Mouse (Mus musculus): ENCODE data around the gene Bace1. TPM values are rescaled to one million over a fixed set of nuclear protein-coding genes. Genes with fewer than 3 reads are reported as not detected.
A peak's percentile ranks its signal among the peaks of the same experiment; 100 is the strongest.

Gene Bace1
- polyA plus RNA-seq, 1 experiment = 60.0 TPM

DNA sequence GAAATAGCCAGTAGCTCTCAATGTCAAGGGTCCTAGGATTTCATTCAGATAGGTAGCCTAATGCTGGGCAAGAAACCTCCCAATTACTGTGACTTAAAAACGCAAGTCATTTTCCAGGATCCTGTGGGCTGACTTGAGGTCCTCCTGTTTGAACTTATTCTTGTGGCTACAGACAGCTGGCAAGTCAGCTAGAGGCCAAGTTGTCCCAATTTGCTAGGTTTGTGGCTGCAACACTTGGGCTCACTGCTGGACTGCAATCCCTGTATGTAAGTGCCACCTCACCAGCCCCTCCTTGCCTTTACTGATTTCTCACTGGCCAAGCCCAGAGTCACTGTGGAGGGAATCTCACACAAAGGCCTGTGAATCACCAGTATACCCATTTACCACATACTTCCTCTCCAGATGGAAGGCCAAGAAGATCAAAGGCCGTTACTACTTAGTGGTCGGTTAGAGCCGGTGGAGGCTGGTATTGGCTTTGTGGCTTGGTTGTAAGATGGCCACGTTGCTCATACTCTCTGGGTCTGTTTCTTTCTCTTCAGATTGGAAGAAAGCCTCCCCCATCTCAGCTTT, 8.6 kb downstream of the Bace1 start:
- no peak for TF ChIP-seq CTCF (IDR thresholded peaks at IDR 0.05; ENCODE audit: borderline replicate concordance, insufficient read depth, low read length)
- TF ChIP-seq POLR2A (IDR thresholded peaks at IDR 0.05; ENCODE audit: low read depth, low read length) = no peak
- H3K4me3 ChIP-seq (ENCODE audit: insufficient read depth, low read length) = no peak overlapping the region
- H3K27ac ChIP-seq (ENCODE audit: insufficient read depth, low read length) = peak overlapping the region; percentile 57
- peaks cover 23% of the 10 kb centered on the region for H3K4me1 ChIP-seq (ENCODE audit: control insufficient read depth, insufficient read depth, low read length)

DNA sequence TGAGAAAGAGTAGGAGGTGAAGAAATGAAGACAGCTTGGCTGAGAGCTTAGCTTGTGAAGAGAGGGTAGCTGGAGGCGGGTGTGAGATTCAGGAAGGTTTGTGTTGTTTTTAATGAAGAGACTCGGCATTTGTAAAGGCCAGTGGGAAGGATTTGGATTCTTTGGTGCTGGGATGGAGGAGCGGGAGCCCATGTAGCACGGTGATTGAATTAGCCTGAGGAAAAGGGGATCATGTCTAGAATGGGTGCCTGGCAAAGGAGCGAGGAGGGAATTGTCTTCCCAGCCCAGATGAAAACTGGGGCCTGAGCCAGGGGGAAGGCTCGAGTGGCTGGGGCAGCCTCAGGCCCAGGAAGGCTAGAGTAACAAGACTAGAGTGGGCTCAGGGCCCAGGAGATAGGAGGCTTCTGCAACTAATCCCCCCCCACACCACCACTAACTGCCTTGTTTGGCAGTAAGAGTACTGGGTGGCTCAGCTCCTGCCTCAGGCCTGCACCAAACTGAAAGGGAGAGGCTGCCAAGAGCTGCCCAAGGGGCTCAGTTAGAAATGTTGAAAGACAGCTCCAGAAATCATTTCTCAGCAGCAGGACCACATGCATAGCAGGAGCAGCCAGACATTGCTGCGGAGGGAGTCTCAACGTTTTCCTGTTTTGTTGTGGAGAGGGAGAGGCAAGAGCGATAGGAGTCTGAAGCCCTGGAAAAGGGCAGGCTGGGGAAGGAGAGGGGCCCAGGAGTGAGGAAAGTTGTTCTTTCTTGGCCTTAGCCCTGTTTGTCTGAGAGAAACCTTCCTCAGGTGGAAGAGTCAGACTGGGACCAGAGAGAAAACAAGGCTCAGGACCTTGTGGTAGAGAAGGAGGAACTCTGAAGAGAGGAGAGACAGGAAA, 11.4 kb downstream of the Bace1 start:
- peak overlapping the region; percentile 69 for H3K27ac ChIP-seq (ENCODE audit: insufficient read depth, low read length)
- H3K4me3 ChIP-seq (ENCODE audit: insufficient read depth, low read length) = no peak overlapping the region
- H3K4me1 ChIP-seq (ENCODE audit: control insufficient read depth, insufficient read depth, low read length) = peaks cover 20% of the 10 kb centered on the region
- TF ChIP-seq POLR2A (IDR thresholded peaks at IDR 0.05; ENCODE audit: low read depth, low read length) = no peak
- no peak for TF ChIP-seq CTCF (IDR thresholded peaks at IDR 0.05; ENCODE audit: borderline replicate concordance, insufficient read depth, low read length)

DNA sequence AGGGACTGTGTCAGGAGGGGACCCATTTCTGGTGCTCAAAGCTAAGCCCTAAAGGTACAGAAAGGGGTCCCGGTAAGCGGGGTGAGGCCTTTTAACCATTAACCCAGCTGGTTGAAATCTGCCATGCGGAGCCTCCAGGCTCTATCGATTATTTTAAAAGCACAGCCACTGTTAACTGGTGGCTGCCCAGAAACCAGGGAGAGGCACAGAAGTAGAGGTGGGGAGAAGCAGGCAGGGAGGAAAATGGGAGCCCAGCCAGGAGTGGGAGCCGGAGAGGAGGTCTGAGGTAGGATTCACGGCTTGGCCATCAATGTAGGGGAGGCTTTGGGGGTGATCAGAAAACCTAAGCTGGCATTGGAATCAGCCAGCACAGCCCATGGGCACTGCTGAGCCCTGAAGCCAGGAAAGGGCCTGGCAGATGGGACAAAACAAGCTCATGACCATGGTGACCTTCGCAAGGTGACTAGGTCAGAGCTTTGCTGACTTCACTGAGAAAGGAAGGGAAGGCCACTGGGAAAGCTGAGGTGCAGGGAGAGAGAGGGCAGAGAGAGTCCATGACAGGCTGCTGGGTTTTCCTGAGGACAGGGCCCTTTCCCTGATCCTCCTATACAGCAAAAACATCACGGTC, 12.3 kb downstream of the Bace1 start:
- no peak for TF ChIP-seq POLR2A (IDR thresholded peaks at IDR 0.05; ENCODE audit: low read depth, low read length)
- no peak for TF ChIP-seq CTCF (IDR thresholded peaks at IDR 0.05; ENCODE audit: borderline replicate concordance, insufficient read depth, low read length)
- H3K4me1 ChIP-seq (ENCODE audit: control insufficient read depth, insufficient read depth, low read length) = peaks cover 14% of the 10 kb centered on the region
- no peak overlapping the region for H3K4me3 ChIP-seq (ENCODE audit: insufficient read depth, low read length)
- H3K27ac ChIP-seq (ENCODE audit: insufficient read depth, low read length) = peak overlapping the region; percentile 69; the same call in 1 of the 2 replicates

- TF ChIP-seq CTCF (IDR thresholded peaks at IDR 0.05; ENCODE audit: borderline replicate concordance, insufficient read depth, low read length) (no peak), POLR2A (IDR thresholded peaks at IDR 0.05; ENCODE audit: low read depth, low read length) (no peak)
- Histone ChIP-seq H3K4me1 (ENCODE audit: control insufficient read depth, insufficient read depth, low read length) (peaks cover 10% of the 10 kb centered on the region), H3K4me3 (ENCODE audit: insufficient read depth, low read length) (no peak overlapping the region), H3K27ac (ENCODE audit: insufficient read depth, low read length) (no peak overlapping the region)
Observed at GRCm38 (mm10) chr9:45851330-45851729, 12.9 kb downstream of the Bace1 start.

- H3K4me1 ChIP-seq (ENCODE audit: control insufficient read depth, insufficient read depth, low read length) = peaks cover 6% of the 10 kb centered on the region
- no peak overlapping the region for H3K27ac ChIP-seq (ENCODE audit: insufficient read depth, low read length)
- no peak overlapping the region for H3K4me3 ChIP-seq (ENCODE audit: insufficient read depth, low read length)
- TF ChIP-seq POLR2A (IDR thresholded peaks at IDR 0.05; ENCODE audit: low read depth, low read length) = no peak
- no peak for TF ChIP-seq CTCF (IDR thresholded peaks at IDR 0.05; ENCODE audit: borderline replicate concordance, insufficient read depth, low read length)
Observed at GRCm38 (mm10) chr9:45851776-45852175, 13.4 kb downstream of the Bace1 start.

GRCm38 (mm10) chr9:45853695-45854094, 15.3 kb downstream of the Bace1 start:
- H3K4me1 ChIP-seq (ENCODE audit: control insufficient read depth, insufficient read depth, low read length) = peaks cover 4% of the 10 kb centered on the region
- H3K4me3 ChIP-seq (ENCODE audit: insufficient read depth, low read length) = no peak overlapping the region
- H3K27ac ChIP-seq (ENCODE audit: insufficient read depth, low read length) = no peak overlapping the region
- TF ChIP-seq CTCF (IDR thresholded peaks at IDR 0.05; ENCODE audit: borderline replicate concordance, insufficient read depth, low read length) = no peak

DNA sequence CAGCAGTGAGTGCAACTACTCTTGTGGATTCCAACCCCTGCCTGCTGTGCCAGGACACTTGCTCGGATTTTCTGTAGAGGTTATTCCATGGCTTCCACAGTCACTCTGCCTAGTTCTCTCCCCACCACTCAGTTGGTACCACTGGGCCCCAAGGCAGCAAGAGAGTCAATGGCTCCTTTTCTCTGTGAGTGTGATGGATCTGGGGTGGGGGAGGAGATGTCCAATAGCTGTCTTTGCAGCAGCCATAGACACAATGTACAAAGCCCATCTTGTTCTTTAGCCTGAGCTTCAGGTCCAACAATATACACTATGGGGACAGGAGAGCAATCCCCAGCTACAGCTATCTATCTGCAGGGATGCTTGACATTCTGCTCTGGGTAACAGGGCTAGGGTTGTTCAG, 15.8 kb downstream of the Bace1 start:
- Histone ChIP-seq H3K4me1 (ENCODE audit: control insufficient read depth, insufficient read depth, low read length) (peaks cover 2% of the 10 kb centered on the region), H3K27ac (ENCODE audit: insufficient read depth, low read length) (no peak overlapping the region), H3K4me3 (ENCODE audit: insufficient read depth, low read length) (no peak overlapping the region)
- no peak for TF ChIP-seq POLR2A (IDR thresholded peaks at IDR 0.05; ENCODE audit: low read depth, low read length)

- TF ChIP-seq POLR2A (IDR thresholded peaks at IDR 0.05; ENCODE audit: low read depth, low read length) = no peak
- no peak for TF ChIP-seq CTCF (IDR thresholded peaks at IDR 0.05; ENCODE audit: borderline replicate concordance, insufficient read depth, low read length)
- H3K4me3 ChIP-seq (ENCODE audit: insufficient read depth, low read length) = no peak overlapping the region
- H3K27ac ChIP-seq (ENCODE audit: insufficient read depth, low read length) = no peak overlapping the region
- no peaks in the 10 kb centered on the region for H3K4me1 ChIP-seq (ENCODE audit: control insufficient read depth, insufficient read depth, low read length)
Observed at GRCm38 (mm10) chr9:45859364-45859763, 21.0 kb downstream of the Bace1 start.

DNA sequence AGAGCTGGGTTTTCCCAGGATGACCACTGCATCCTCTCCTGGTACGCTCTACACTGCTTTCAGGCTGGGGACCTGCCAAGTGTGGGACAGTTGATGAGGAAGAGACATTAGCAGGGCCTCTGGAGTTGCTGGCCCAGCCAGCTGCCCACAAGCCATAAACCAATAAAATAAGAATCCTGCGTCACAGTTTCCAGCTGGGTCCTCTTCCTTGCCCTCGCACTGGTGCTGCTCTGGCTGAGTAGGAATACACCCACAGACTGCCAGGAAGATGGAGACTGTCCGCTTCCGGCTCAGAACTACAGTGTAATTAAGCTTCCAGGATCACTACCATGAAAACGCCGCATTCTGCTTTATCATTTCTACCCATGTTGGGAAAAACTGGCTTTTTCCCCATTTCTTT, 23.4 kb downstream of the Bace1 start:
- TF ChIP-seq CTCF (IDR thresholded peaks at IDR 0.05; ENCODE audit: borderline replicate concordance, insufficient read depth, low read length) (no peak), POLR2A (IDR thresholded peaks at IDR 0.05; ENCODE audit: low read depth, low read length) (no peak)
- Histone ChIP-seq H3K27ac (ENCODE audit: insufficient read depth, low read length) (no peak overlapping the region), H3K4me3 (ENCODE audit: insufficient read depth, low read length) (no peak overlapping the region), H3K4me1 (ENCODE audit: control insufficient read depth, insufficient read depth, low read length) (no peaks in the 10 kb centered on the region)

DNA sequence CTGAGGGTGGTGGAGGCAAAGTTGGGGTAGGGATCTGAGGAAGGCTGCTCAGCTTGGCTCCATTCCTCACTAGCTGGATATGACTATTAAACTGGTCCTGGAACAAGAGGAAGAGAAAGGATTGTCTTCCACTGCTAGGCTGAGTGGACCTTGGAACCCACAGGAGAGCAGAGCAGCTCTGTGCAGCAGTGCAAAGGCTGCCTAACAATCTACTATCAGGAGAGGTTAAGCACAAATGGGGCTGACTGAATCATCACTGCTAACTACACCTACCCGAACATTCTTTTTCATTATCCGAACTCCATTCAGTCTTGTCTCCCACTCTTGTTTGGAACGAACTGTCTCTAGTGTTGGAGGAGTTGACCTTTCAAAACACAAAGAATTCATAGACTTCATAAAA, 30.8 kb downstream of the Bace1 start:
- TF ChIP-seq POLR2A (IDR thresholded peaks at IDR 0.05; ENCODE audit: low read depth, low read length) = no peak
- no peak for TF ChIP-seq CTCF (IDR thresholded peaks at IDR 0.05; ENCODE audit: borderline replicate concordance, insufficient read depth, low read length)
- Histone ChIP-seq H3K4me3 (ENCODE audit: insufficient read depth, low read length) (no peak overlapping the region), H3K4me1 (ENCODE audit: control insufficient read depth, insufficient read depth, low read length) (no peaks in the 10 kb centered on the region), H3K27ac (ENCODE audit: insufficient read depth, low read length) (no peak overlapping the region)
